Mouse (Mus musculus) cerebellum, adult (tissue): ENCODE measurements at regions not wholly inside any gene's neighbourhood (a gene's known extent, or its start where the extent isn't known, plus 50 kb on each side); places are given as distances from the start of the nearest gene placed in this dataset.

Source experiments
- ATAC-seq: cut with Nextera tagmentation; 2 replicates; pipeline ENCODE4 v1.9.2; 2017; ENCODE audit warnings: mild to moderate bottlenecking, moderate library complexity, mixed read lengths; ENCODE audit not compliant: insufficient number of reproducible peaks, low FRiP score, low TSS enrichment

- ATAC-seq: no peak
Observed at GRCm38 (mm10) chr10:29921658-29922057, 278.7 kb downstream of the Cenpw start.

DNA sequence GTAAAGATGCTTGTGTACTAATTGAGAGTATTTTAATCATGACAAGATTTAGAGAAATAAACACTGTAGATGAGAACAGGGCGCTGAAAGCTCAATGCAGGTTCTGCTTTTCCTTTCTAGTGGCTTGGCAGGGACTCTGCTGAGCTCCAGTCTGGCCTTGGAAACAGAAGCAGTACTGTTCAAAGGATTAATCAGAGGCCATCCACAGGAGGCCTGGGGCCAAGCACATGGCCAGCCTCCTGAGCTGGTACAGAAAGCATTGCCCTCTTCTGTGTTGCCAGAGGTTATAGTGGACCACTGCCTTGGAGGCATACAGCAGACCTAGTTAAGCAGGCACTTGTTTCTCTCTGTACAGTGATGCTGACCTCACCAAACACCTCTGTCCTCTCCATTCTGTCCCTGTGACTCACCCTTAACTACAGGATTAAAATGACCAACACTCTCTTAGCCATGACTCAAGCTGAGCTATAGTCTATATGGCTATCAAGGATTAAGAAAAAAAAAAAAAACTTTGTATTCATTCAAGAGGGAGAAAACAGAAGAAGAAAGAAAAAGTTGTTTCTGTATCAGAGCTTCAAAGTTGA is 302.5 kb downstream of the Cenpw start:
- no peak for ATAC-seq

DNA sequence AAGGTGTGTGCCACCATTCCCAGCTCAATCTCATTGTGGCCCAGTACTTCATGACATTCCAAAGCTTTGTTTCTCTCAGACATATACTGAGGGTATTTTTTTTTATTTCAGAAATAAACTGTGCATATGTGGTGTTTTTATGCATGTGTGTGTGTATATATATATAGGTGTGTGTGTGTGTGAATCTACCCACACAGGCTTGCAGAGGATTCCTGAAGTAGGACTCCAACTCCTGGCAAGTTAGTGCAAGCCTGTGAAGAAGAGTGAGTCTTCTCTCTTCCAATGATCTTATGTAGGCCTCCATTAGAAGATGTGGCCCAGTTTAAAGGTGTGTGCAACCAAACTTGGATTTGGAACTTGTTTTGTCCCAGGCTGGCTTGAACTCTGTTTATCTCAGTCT is 328.9 kb upstream of the Rspo3 start:
- ATAC-seq: no peak

- ATAC-seq: no peak
Observed at GRCm38 (mm10) chr10:29855749-29856313, 320.2 kb upstream of the Rspo3 start.

DNA sequence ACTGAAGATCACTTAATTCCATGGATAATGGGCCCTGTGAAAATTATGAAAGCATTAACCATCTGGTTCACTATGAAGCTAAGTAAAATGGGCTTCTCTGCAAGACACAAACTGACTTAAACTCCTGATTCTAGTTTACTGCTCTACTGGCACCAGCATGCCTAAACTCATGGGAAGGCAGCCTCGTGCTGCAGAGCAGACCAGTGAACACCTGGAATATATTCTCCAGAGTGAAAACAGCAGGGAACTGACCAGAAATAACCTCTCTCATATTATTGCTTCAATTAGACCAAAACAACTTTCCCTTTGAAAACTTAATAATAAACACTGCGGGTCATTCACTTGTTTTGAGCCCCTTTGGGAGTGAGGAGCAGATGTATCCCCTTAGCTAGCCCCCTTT is 316.8 kb upstream of the Rspo3 start:
- ATAC-seq: no peak

DNA sequence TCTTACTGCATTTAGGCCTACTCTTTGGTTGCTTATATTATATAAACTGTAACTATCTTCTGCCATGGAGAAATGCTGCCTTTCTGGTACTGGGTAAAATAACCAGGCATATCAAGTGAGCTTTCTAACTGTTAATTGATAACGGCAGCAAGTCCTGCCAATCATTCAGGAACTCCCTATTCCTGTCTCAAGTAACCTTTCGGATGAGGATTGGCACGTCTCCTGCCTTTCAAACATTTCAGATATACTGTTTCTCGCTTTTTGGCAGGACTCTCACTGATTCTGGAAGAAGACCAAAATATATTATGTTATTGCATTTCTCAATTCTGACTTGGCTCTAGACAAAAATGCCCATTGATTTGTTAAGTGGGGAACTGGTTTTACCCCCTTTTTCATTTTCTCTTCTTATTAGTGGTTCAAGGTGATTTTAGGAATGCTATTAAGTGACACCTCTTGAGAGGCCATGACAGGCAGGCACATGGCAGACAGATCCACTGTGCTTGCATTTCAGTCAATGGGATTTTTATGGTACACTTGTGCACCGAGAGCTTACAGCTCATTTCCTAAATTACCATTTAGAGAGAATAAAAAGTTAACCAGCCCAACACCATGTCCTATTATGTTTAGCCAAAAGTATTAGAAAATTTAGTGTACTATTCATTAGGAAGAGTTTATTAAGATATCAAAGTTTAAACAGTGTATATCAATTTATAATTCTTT is 289.4 kb upstream of the Rspo3 start:
- ATAC-seq: no peak

DNA sequence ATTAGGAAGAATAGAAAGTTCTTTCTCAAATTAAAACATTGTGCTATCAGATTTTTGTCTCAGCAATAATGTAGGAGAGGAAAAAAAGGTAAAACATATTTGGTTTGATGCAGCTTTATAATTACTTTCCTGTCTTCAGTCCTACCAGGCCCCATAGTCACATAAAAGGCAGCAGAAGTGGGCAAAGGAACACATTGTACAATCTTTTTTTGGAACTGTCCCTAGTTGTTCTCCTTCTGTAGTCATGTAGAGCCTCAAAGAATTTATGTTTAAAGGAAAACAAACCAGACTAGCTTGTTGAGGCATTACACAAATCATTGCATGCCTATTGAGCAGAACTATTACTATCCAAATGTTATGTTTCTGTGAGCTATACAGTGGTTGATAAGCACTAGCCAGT is 288.7 kb upstream of the Rspo3 start:
- ATAC-seq: no peak

GRCm38 (mm10) chr10:29823177-29823576 is 287.5 kb upstream of the Rspo3 start:
- ATAC-seq: no peak

- ATAC-seq: peak; percentile 45; the same call in 1 of the 2 replicates
Observed at GRCm38 (mm10) chr10:29803915-29804545, 268.4 kb upstream of the Rspo3 start.

DNA sequence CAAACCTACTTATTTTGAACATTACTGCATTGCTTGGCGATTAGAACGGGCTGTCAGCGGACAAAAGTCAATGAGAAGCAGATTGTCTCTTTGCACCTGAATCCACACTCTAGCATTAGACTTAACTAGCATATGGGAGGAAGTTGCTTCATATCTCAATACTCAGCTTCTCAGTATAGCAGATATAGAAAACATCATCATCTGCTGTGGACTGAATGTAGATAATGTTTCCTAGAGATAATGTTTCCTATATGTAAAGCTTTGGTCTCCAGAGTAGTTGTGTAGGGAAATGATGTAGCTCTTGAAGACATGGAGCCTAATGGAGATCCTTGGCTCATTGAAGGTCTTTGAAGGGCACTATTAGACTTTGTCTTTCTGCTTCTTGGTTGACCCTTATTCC is 267.0 kb upstream of the Rspo3 start:
- ATAC-seq: no peak

GRCm38 (mm10) chr10:29794663-29795062 is 259.0 kb upstream of the Rspo3 start:
- ATAC-seq: no peak

DNA sequence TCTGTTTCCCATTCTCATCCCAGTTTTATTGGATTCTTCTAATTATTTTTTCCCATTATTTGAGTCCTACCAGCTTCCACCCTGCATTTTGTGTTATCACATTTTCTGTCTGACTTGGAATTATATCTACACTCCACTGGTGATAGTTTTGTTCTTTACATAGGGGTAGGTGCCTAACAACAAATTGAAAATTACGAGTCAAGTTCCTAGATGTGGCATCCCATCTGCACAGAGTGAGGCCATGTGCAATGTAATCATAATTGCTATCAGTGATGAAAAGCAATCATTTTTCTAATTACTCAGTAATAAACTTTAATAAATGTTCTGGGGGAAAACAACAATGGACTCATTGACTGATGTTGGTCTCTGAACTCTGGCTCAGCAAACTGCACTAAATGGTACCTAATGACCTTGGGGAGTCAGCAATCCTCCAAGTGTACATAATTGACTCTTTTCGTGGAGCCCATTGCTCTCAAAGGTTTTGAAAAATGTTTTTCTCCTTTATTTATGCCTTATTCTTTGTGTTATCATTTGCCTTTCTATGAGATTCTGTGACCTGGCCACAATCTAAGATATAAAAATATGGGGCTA is 250.6 kb upstream of the Rspo3 start:
- ATAC-seq: no peak

GRCm38 (mm10) chr10:29736677-29737076 is 201.0 kb upstream of the Rspo3 start:
- no peak for ATAC-seq

DNA sequence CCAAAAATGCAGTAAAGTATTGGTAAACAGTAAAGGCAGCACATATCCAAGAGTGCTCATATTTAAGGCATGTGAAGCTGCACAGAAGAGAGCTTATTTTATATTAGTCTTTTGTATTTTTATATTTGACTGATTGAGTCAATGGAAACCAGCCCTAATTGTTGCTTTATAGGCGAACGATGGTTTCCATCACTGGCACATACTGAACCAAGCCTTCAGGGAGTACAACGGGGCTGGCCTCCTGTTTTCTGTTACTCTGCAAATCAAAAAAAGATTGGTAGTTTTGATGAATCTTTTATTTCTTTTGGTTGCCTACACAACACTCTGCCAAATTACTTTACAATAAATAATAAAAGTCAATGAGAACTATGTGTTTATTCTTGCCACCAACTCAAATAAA is 189.7 kb upstream of the Rspo3 start:
- ATAC-seq: no peak

GRCm38 (mm10) chr10:29710967-29711366 is 175.3 kb upstream of the Rspo3 start:
- no peak for ATAC-seq

- ATAC-seq: no peak
Observed at GRCm38 (mm10) chr10:29708653-29709052, 173.0 kb upstream of the Rspo3 start.

DNA sequence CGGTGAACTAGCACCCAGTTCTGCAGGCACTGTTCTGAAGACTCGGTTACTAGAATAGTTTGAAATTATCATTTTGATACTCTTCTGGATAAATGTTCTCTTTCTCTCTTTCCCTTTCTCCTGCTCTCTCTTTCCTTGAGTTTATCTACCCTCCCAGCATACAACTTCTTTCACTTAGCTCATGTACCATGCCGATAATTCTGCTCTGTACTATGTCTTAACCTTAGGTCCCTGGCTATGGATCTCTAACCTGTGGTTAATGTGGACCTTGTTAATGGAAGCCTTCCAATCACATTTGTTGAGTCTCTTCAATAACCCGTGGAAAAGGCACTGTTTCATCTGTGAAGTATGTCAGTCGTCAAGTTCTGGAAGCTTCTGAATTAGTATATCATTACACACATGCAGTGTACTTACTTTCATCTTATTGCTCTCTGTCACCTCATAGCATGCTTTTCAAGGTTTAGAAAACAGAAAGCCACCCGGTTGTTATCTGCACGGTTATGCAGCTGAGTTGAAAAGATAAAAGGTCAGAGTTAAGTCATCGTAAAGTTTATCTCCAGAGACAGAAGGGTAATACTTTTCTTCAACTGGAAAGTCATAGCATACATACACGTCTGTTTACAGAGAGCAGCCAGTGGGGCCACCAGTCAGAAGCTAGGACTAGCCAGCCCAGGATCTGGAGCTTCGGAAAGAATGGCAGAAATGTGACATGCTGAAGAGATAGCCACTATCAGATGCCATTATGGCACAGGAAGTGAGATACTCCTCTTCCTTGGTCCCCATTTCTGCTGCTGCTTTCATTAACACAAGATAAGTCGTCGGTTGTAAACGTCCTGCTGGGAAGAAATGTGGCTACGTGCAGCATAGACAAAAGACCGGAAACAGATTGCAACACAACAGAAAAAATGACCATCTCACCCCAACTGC is 157.6 kb upstream of the Rspo3 start:
- ATAC-seq: no peak

GRCm38 (mm10) chr10:29689529-29689928 is 153.9 kb upstream of the Rspo3 start:
- ATAC-seq: no peak

DNA sequence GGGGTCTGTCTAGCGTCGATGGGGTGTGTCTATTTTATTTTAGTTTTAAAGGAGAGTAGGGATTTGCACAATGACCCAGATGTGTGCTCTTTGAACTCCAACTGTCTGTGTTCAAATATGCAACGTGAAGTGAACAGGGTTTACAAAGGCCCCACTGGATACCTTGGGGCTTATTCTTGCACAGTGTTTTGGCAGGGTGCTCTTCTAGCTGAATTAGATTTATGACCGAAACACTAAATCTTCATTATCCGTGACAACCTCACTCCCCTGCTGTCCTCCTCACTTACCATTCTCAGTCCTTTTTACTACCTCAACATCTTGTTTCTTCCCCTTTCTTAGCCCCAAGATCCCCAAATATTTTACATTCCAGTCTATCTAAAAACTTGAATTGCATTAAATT is 151.3 kb upstream of the Rspo3 start:
- ATAC-seq: no peak

DNA sequence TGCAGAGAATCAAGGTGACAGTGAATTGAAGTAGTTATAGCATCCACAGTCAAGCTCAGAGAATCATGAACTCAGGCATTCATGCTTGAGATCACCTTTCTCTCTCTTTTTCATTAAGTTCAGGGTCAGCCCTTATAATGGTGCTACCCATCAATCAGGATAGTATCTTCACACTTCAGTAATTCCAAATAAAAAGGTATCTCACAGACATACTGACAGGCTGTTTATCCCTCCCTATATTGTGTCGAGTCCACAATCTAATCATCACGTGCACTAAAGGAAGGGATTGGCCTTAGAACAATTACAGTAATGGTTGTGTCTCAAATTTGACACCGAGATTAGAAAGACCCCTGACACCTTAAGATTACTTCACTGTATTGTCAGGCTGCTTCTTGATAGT is 138.7 kb upstream of the Rspo3 start:
- no peak for ATAC-seq
